Mouse (Mus musculus): ENCODE measurements at regions not wholly inside any gene's neighbourhood (a gene's known extent, or its start where the extent isn't known, plus 50 kb on each side); places are given as distances from the start of the nearest gene placed in this dataset.

GRCm38 (mm10) chr11:8275203-8275602, 389.1 kb downstream of the Tns3 start:
- no peak for DNase-seq (ENCODE audit: low spot score)
- Histone ChIP-seq H3K4me3 (ENCODE audit: low read depth, low read length) (no peak overlapping the region), H3K9me3 (ENCODE audit: control insufficient read depth, low read length) (no peaks in the 10 kb centered on the region), H3K27ac (ENCODE audit: low read depth) (no peak overlapping the region), H3K36me3 (ENCODE audit: control insufficient read depth, insufficient read depth, low read length) (no peaks in the 10 kb centered on the region), H3K4me1 (replicated peaks; ENCODE audit: control insufficient read depth, insufficient read depth, low read length) (no peaks in the 10 kb centered on the region), H3K9ac (ENCODE audit: low read length) (no peak overlapping the region), H3K27me3 (replicated peaks; ENCODE audit: control insufficient read depth, insufficient read depth, low read length) (no peaks in the 10 kb centered on the region), H3K4me2 (ENCODE audit: low read length) (no peak overlapping the region)
- WGBS = 61% methylated on average over 4 of the region's 4 CpGs
- no peak for ATAC-seq (replicated peaks; ENCODE audit: low FRiP score, low TSS enrichment, low read depth)

- no peaks in the 10 kb centered on the region for H3K9me3 ChIP-seq (ENCODE audit: control insufficient read depth, low read length)
- no peaks in the 10 kb centered on the region for H3K4me1 ChIP-seq (replicated peaks; ENCODE audit: control insufficient read depth, insufficient read depth, low read length)
- no peak overlapping the region for H3K4me2 ChIP-seq (ENCODE audit: low read length)
- H3K9ac ChIP-seq (ENCODE audit: low read length) = no peak overlapping the region
- no peak for ATAC-seq (replicated peaks; ENCODE audit: low FRiP score, low TSS enrichment, low read depth)
- no peak overlapping the region for H3K27ac ChIP-seq (ENCODE audit: low read depth)
- WGBS = 81% methylated on average over 2 of the region's 2 CpGs
- no peak overlapping the region for H3K4me3 ChIP-seq (ENCODE audit: low read depth, low read length)
- H3K27me3 ChIP-seq (replicated peaks; ENCODE audit: control insufficient read depth, insufficient read depth, low read length) = no peaks in the 10 kb centered on the region
- no peaks in the 10 kb centered on the region for H3K36me3 ChIP-seq (ENCODE audit: control insufficient read depth, insufficient read depth, low read length)
- no peak for DNase-seq (ENCODE audit: low spot score)
These were observed 395.2 kb downstream of the Tns3 start for GRCm38 (mm10) chr11:8269171-8269570.

- ATAC-seq (replicated peaks; ENCODE audit: low FRiP score, low TSS enrichment, low read depth) (no peak), DNase-seq (ENCODE audit: low spot score) (no peak)
- Histone ChIP-seq H3K4me2 (ENCODE audit: low read length) (no peak overlapping the region), H3K4me1 (replicated peaks; ENCODE audit: control insufficient read depth, insufficient read depth, low read length) (no peaks in the 10 kb centered on the region), H3K9ac (ENCODE audit: low read length) (no peak overlapping the region), H3K27ac (ENCODE audit: low read depth) (no peak overlapping the region), H3K4me3 (ENCODE audit: low read depth, low read length) (no peak overlapping the region), H3K9me3 (ENCODE audit: control insufficient read depth, low read length) (no peaks in the 10 kb centered on the region), H3K36me3 (ENCODE audit: control insufficient read depth, insufficient read depth, low read length) (no peaks in the 10 kb centered on the region), H3K27me3 (replicated peaks; ENCODE audit: control insufficient read depth, insufficient read depth, low read length) (no peaks in the 10 kb centered on the region)
- 74% methylated on average over 2 of the region's 2 CpGs for WGBS
These were observed 410.3 kb downstream of the Tns3 start for GRCm38 (mm10) chr11:8254036-8254435.

GRCm38 (mm10) chr11:8251360-8251759, 413.0 kb downstream of the Tns3 start:
- no peaks in the 10 kb centered on the region for H3K4me1 ChIP-seq (replicated peaks; ENCODE audit: control insufficient read depth, insufficient read depth, low read length)
- no peak overlapping the region for H3K4me3 ChIP-seq (ENCODE audit: low read depth, low read length)
- H3K4me2 ChIP-seq (ENCODE audit: low read length) = no peak overlapping the region
- DNase-seq (ENCODE audit: low spot score) (no peak), ATAC-seq (replicated peaks; ENCODE audit: low FRiP score, low TSS enrichment, low read depth) (no peak)
- H3K9me3 ChIP-seq (ENCODE audit: control insufficient read depth, low read length) = no peaks in the 10 kb centered on the region
- no peak overlapping the region for H3K27ac ChIP-seq (ENCODE audit: low read depth)
- 71% methylated on average over 2 of the region's 2 CpGs for WGBS
- H3K9ac ChIP-seq (ENCODE audit: low read length) = no peak overlapping the region
- H3K27me3 ChIP-seq (replicated peaks; ENCODE audit: control insufficient read depth, insufficient read depth, low read length) = no peaks in the 10 kb centered on the region
- no peaks in the 10 kb centered on the region for H3K36me3 ChIP-seq (ENCODE audit: control insufficient read depth, insufficient read depth, low read length)

- H3K4me1 ChIP-seq (replicated peaks; ENCODE audit: control insufficient read depth, insufficient read depth, low read length) = no peaks in the 10 kb centered on the region
- no peaks in the 10 kb centered on the region for H3K27me3 ChIP-seq (replicated peaks; ENCODE audit: control insufficient read depth, insufficient read depth, low read length)
- no peaks in the 10 kb centered on the region for H3K36me3 ChIP-seq (ENCODE audit: control insufficient read depth, insufficient read depth, low read length)
- 32% methylated on average over 8 of the region's 8 CpGs for WGBS
- no peaks in the 10 kb centered on the region for H3K9me3 ChIP-seq (ENCODE audit: control insufficient read depth, low read length)
- H3K27ac ChIP-seq (ENCODE audit: low read depth) = no peak overlapping the region
- DNase-seq (ENCODE audit: low spot score) = no peak
- no peak overlapping the region for H3K4me3 ChIP-seq (ENCODE audit: low read depth, low read length)
- no peak overlapping the region for H3K4me2 ChIP-seq (ENCODE audit: low read length)
- ATAC-seq (replicated peaks; ENCODE audit: low FRiP score, low TSS enrichment, low read depth) = no peak
- no peak overlapping the region for H3K9ac ChIP-seq (ENCODE audit: low read length)
These were observed 414.9 kb downstream of the Tns3 start for GRCm38 (mm10) chr11:8249468-8249867.

- 41% methylated on average over 5 of the region's 5 CpGs for WGBS
- no peaks in the 10 kb centered on the region for H3K36me3 ChIP-seq (ENCODE audit: control insufficient read depth, insufficient read depth, low read length)
These were observed 416.8 kb downstream of the Tns3 start for GRCm38 (mm10) chr11:8247535-8247934.

GRCm38 (mm10) chr11:8247024-8247423, 417.3 kb downstream of the Tns3 start:
- DNase-seq (ENCODE audit: low spot score) (no peak), ATAC-seq (replicated peaks; ENCODE audit: low FRiP score, low TSS enrichment, low read depth) (no peak)
- Histone ChIP-seq H3K4me1 (replicated peaks; ENCODE audit: control insufficient read depth, insufficient read depth, low read length) (no peaks in the 10 kb centered on the region), H3K9me3 (ENCODE audit: control insufficient read depth, low read length) (no peaks in the 10 kb centered on the region), H3K27ac (ENCODE audit: low read depth) (no peak overlapping the region), H3K9ac (ENCODE audit: low read length) (no peak overlapping the region), H3K4me2 (ENCODE audit: low read length) (no peak overlapping the region), H3K36me3 (ENCODE audit: control insufficient read depth, insufficient read depth, low read length) (no peaks in the 10 kb centered on the region), H3K4me3 (ENCODE audit: low read depth, low read length) (no peak overlapping the region), H3K27me3 (replicated peaks; ENCODE audit: control insufficient read depth, insufficient read depth, low read length) (no peaks in the 10 kb centered on the region)
- 95% methylated on average over 2 of the region's 2 CpGs for WGBS

More at GRCm38 (mm10) chr11:8247535-8247934, 416.8 kb downstream of the Tns3 start:
- Histone ChIP-seq H3K27me3 (replicated peaks; ENCODE audit: control insufficient read depth, insufficient read depth, low read length) (no peaks in the 10 kb centered on the region), H3K4me1 (replicated peaks; ENCODE audit: control insufficient read depth, insufficient read depth, low read length) (no peaks in the 10 kb centered on the region), H3K9ac (ENCODE audit: low read length) (no peak overlapping the region), H3K4me3 (ENCODE audit: low read depth, low read length) (no peak overlapping the region), H3K9me3 (ENCODE audit: control insufficient read depth, low read length) (no peaks in the 10 kb centered on the region), H3K27ac (ENCODE audit: low read depth) (no peak overlapping the region), H3K4me2 (ENCODE audit: low read length) (no peak overlapping the region)
- no peak for ATAC-seq (replicated peaks; ENCODE audit: low FRiP score, low TSS enrichment, low read depth)
- no peak for DNase-seq (ENCODE audit: low spot score)

- H3K4me2 ChIP-seq (ENCODE audit: low read length) = no peak overlapping the region
- no peak for ATAC-seq (replicated peaks; ENCODE audit: low FRiP score, low TSS enrichment, low read depth)
These were observed 418.8 kb downstream of the Tns3 start for GRCm38 (mm10) chr11:8245408-8246003.

GRCm38 (mm10) chr11:8238498-8238897, 425.8 kb downstream of the Tns3 start:
- 59% methylated on average over 1 of the region's 1 CpGs for WGBS
- no peaks in the 10 kb centered on the region for H3K4me1 ChIP-seq (replicated peaks; ENCODE audit: control insufficient read depth, insufficient read depth, low read length)
- H3K27me3 ChIP-seq (replicated peaks; ENCODE audit: control insufficient read depth, insufficient read depth, low read length) = no peaks in the 10 kb centered on the region
- DNase-seq (ENCODE audit: low spot score) = no peak
- no peak for ATAC-seq (replicated peaks; ENCODE audit: low FRiP score, low TSS enrichment, low read depth)
- no peaks in the 10 kb centered on the region for H3K36me3 ChIP-seq (ENCODE audit: control insufficient read depth, insufficient read depth, low read length)
- no peak overlapping the region for H3K27ac ChIP-seq (ENCODE audit: low read depth)
- no peak overlapping the region for H3K9ac ChIP-seq (ENCODE audit: low read length)
- no peak overlapping the region for H3K4me3 ChIP-seq (ENCODE audit: low read depth, low read length)
- no peak overlapping the region for H3K4me2 ChIP-seq (ENCODE audit: low read length)
- peaks cover 4% of the 10 kb centered on the region; the same call in 1 of the 2 replicates for H3K9me3 ChIP-seq (ENCODE audit: control insufficient read depth, low read length)

More at GRCm38 (mm10) chr11:8245408-8246003, 418.8 kb downstream of the Tns3 start:
- no peaks in the 10 kb centered on the region for H3K27me3 ChIP-seq (replicated peaks; ENCODE audit: control insufficient read depth, insufficient read depth, low read length)
- H3K9ac ChIP-seq (ENCODE audit: low read length) = no peak overlapping the region
- no peaks in the 10 kb centered on the region for H3K4me1 ChIP-seq (replicated peaks; ENCODE audit: control insufficient read depth, insufficient read depth, low read length)
- H3K36me3 ChIP-seq (ENCODE audit: control insufficient read depth, insufficient read depth, low read length) = no peaks in the 10 kb centered on the region
- 29% methylated on average over 3 of the region's 3 CpGs for WGBS
- no peak for DNase-seq (ENCODE audit: low spot score)
- H3K27ac ChIP-seq (ENCODE audit: low read depth) = no peak overlapping the region
- no peaks in the 10 kb centered on the region for H3K9me3 ChIP-seq (ENCODE audit: control insufficient read depth, low read length)
- no peak overlapping the region for H3K4me3 ChIP-seq (ENCODE audit: low read depth, low read length)
